Mouse (Mus musculus) cerebellum, adult 2 months (tissue): ENCODE data around the gene Rasl11b.

Experiments used
- CTCF ChIP-seq: fragments of 200-500 bp; IDR thresholded peaks from 2 replicates; pipeline ENCODE4 v1.5.1; 2011; ENCODE audit warnings: low read depth, mild to moderate bottlenecking, control low read depth, low read length, moderate library complexity, borderline replicate concordance; ENCODE audit not compliant: insufficient read depth
- POLR2A ChIP-seq: fragments of 200-500 bp; IDR thresholded peaks from 2 replicates; pipeline ENCODE4 v1.6.1; 2011; ENCODE audit warnings: low read length, control low read depth, borderline replicate concordance; ENCODE audit not compliant: insufficient read depth

- TF ChIP-seq CTCF, result no peak
- TF ChIP-seq POLR2A, result no peak
Observed at GRCm38 (mm10) chr5:74197541-74198330, 2.6 kb downstream of the Rasl11b start.
